Mouse (Mus musculus): ENCODE measurements around the gene Pacrg. TPM values are rescaled to one million over a fixed set of nuclear protein-coding genes. Genes with fewer than 3 reads are reported as not detected.

The Pacrg gene
- total and polyA plus RNA-seq, 3 experiments: not detected

- no peak overlapping the region for H3K4me2 ChIP-seq (ENCODE audit: insufficient read depth, low read depth, poor library complexity, severe bottlenecking)
- no peak overlapping the region for H3K4me3 ChIP-seq (replicated peaks in 1 of 3; ENCODE audit: low read depth in 2 of 3, low read length in 2 of 3, poor library complexity in 1 of 3)
- no peak overlapping the region for H3K27ac ChIP-seq (ENCODE audit: insufficient read depth, low read depth)
- in situ Hi-C loops (cut with MboI; ENCODE audit: low pct_ligation_motif_present, low pct_unique_long_range_greater_than_20kb, low sequenced_read_pairs) (no loop called here), dilution Hi-C loops (cut with MboI; ENCODE audit: extremely low pct_ligation_motif_present, extremely low pct_unique_long_range_greater_than_20kb, low sequenced_read_pairs) (no loop called here)
- H3K4me1 ChIP-seq (ENCODE audit: control insufficient read depth in 1 of 2, insufficient read depth in 2 of 2): peaks cover 0 to 4% of the 10 kb centered on the region in 2 experiments; a peak in 1 of 4 replicates
- no peak overlapping the region for H3K9ac ChIP-seq (ENCODE audit: insufficient read depth, low read depth)
- no peaks in the 10 kb centered on the region for H3K79me2 ChIP-seq (replicated peaks; ENCODE audit: control insufficient read depth, extremely low read depth, insufficient read depth, poor library complexity, severe bottlenecking)
- no peaks in the 10 kb centered on the region for H3K36me3 ChIP-seq (replicated peaks in 1 of 2; ENCODE audit: control insufficient read depth in 1 of 2, insufficient read depth in 1 of 2, low read length in 1 of 2)
- no peak for DNase-seq (ENCODE audit: extremely low read depth)
- TF ChIP-seq CHD2 (IDR thresholded peaks at IDR 0.05; ENCODE audit: low read length) (no peak), POLR2AphosphoS2 (IDR thresholded peaks at IDR 0.05; ENCODE audit: low read depth, low read length) (no peak), EP300 (IDR thresholded peaks at IDR 0.05; ENCODE audit: low read length) (no peak), HCFC1 (IDR thresholded peaks at IDR 0.05; ENCODE audit: low read depth, low read length) (no peak), RCOR1 (conservative IDR thresholded peaks at IDR 0.05; ENCODE audit: low read depth, low read length) (no peak), MEF2A (IDR thresholded peaks at IDR 0.05; ENCODE audit: borderline replicate concordance, low read depth, low read length) (no peak)
- no peaks in the 10 kb centered on the region for H3K27me3 ChIP-seq (replicated peaks)
- H3K9me3 ChIP-seq (replicated peaks; ENCODE audit: low read length): no peaks in the 10 kb centered on the region
Observed at GRCm38 (mm10) chr17:10390232-10391172, 449.6 kb downstream of the Pacrg start.

- H3K9ac ChIP-seq (ENCODE audit: insufficient read depth, low read depth): no peak overlapping the region
- peaks cover 0 to 4% of the 10 kb centered on the region in 2 experiments; a peak in 1 of 4 replicates for H3K4me1 ChIP-seq (ENCODE audit: control insufficient read depth in 1 of 2, insufficient read depth in 2 of 2)
- no peak for TF ChIP-seq POLR2A (IDR thresholded peaks at IDR 0.05; ENCODE audit: low read depth, low read length)
- no peak for TF ChIP-seq CHD1 (IDR thresholded peaks at IDR 0.05; ENCODE audit: low read depth, low read length)
- TF ChIP-seq EP300 (IDR thresholded peaks at IDR 0.05; ENCODE audit: low read length): no peak
- TF ChIP-seq ZKSCAN1 (IDR thresholded peaks at IDR 0.05; ENCODE audit: borderline replicate concordance, low read depth, low read length): no peak
- no peak for TF ChIP-seq HCFC1 (IDR thresholded peaks at IDR 0.05; ENCODE audit: low read depth, low read length)
- TF ChIP-seq POLR2AphosphoS2 (IDR thresholded peaks at IDR 0.05; ENCODE audit: low read depth, low read length): no peak
- no peak for TF ChIP-seq MAZ (IDR thresholded peaks at IDR 0.05; ENCODE audit: low read depth, low read length)
- TF ChIP-seq ZC3H11A (IDR thresholded peaks at IDR 0.05; ENCODE audit: low read depth, low read length): no peak
- TF ChIP-seq KAT2A (IDR thresholded peaks at IDR 0.05; ENCODE audit: insufficient replicate concordance, low read length): no peak
- TF ChIP-seq NELFE (IDR thresholded peaks at IDR 0.05; ENCODE audit: low read depth, low read length): no peak
- no peak for TF ChIP-seq IRF4 (IDR thresholded peaks at IDR 0.05; ENCODE audit: low read depth, low read length)
- TF ChIP-seq USF1 (IDR thresholded peaks at IDR 0.05; ENCODE audit: low read depth, low read length): no peak
- no peak for TF ChIP-seq ETS1 (conservative IDR thresholded peaks at IDR 0.05; ENCODE audit: low read depth, low read length)
- TF ChIP-seq ELF1 (IDR thresholded peaks at IDR 0.05; ENCODE audit: low read depth, low read length): no peak
- no peaks in the 10 kb centered on the region for H3K9me3 ChIP-seq (replicated peaks; ENCODE audit: low read length)
- dilution Hi-C loops (cut with MboI; ENCODE audit: extremely low pct_ligation_motif_present, extremely low pct_unique_long_range_greater_than_20kb, low sequenced_read_pairs): no loop called here
- no peaks in the 10 kb centered on the region for H3K79me2 ChIP-seq (replicated peaks; ENCODE audit: control insufficient read depth, extremely low read depth, insufficient read depth, poor library complexity, severe bottlenecking)
- in situ Hi-C loops (cut with MboI; ENCODE audit: low pct_ligation_motif_present, low pct_unique_long_range_greater_than_20kb, low sequenced_read_pairs): no loop called here
- H3K36me3 ChIP-seq (replicated peaks in 1 of 2; ENCODE audit: control insufficient read depth in 1 of 2, insufficient read depth in 1 of 2, low read length in 1 of 2): no peaks in the 10 kb centered on the region
- no peak overlapping the region for H3K27ac ChIP-seq (ENCODE audit: insufficient read depth, low read depth)
- H3K4me3 ChIP-seq (replicated peaks in 1 of 3; ENCODE audit: low read depth in 2 of 3, low read length in 2 of 3, poor library complexity in 1 of 3): no peak overlapping the region
- DNase-seq (ENCODE audit: extremely low read depth): no peak
- no peak overlapping the region for H3K4me2 ChIP-seq (ENCODE audit: insufficient read depth, low read depth, poor library complexity, severe bottlenecking)
- H3K27me3 ChIP-seq (replicated peaks): no peaks in the 10 kb centered on the region
Observed at GRCm38 (mm10) chr17:10389740-10390139, 450.4 kb downstream of the Pacrg start.
